In genomic region chr13:41444230-41444629, GRCm38 (mm10) we compare ENCODE assay signal across 24 mouse cellular contexts.
"Had no signal": no experiment of that assay in that cellular context is flagged by ENCODE, and none has a peak within 500 bp of the region (broad histone marks: within the 10 kb centered on the region; RNA-seq: fewer than 3 reads in every experiment).

No protein-coding gene starts in this region.

- H3K4me2 ChIP-seq: heart, embryonic 11.5 days; heart, embryonic 13.5 days; heart, embryonic 15.5 days; hindbrain, embryonic 13.5 days; hindbrain, embryonic 15.5 days; limb, embryonic 13.5 days; limb, embryonic 15.5 days; liver, embryonic 12.5 days had no signal

- H3K36me3 ChIP-seq: heart, embryonic 13.5 days; heart, embryonic 15.5 days; hindbrain, embryonic 13.5 days; hindbrain, embryonic 15.5 days; limb, embryonic 13.5 days; limb, embryonic 15.5 days; liver, embryonic 12.5 days had no signal

- H3K4me3 ChIP-seq: heart, adult 2 months; heart, embryonic 13.5 days; heart, embryonic 15.5 days; hindbrain, embryonic 13.5 days; hindbrain, embryonic 15.5 days; layer of hippocampus, adult 2 months; limb, embryonic 13.5 days; limb, embryonic 15.5 days; liver, embryonic 12.5 days had no signal

- DNase-seq: gastrocnemius, postnatal 14 days; gastrocnemius, postnatal 36 days; heart, adult 11 months; heart, adult 2 months; heart, postnatal 14 days; heart, postnatal 36 days; kidney, adult 18-20 months; kidney, adult 8-10 months; kidney, postnatal 10 days; kidney, postnatal 25 days; kidney, postnatal 4 days; layer of hippocampus, adult 9-11 months; layer of hippocampus, postnatal 36 days; left cerebral cortex, postnatal 4 days had no signal

- H3K27me3 ChIP-seq: hindbrain, embryonic 13.5 days; hindbrain, embryonic 15.5 days; limb, embryonic 13.5 days; limb, embryonic 15.5 days; liver, embryonic 12.5 days had no signal

- H3K9ac ChIP-seq: heart, embryonic 13.5 days; heart, embryonic 15.5 days; hindbrain, embryonic 13.5 days; hindbrain, embryonic 15.5 days; limb, embryonic 13.5 days; limb, embryonic 15.5 days; liver, embryonic 12.5 days had no signal

- H3K4me1 ChIP-seq: heart, embryonic 13.5 days; heart, embryonic 15.5 days; hindbrain, embryonic 15.5 days; liver, embryonic 12.5 days had no signal

- H3K27ac ChIP-seq: heart, adult 2 months; heart, embryonic 13.5 days; heart, embryonic 15.5 days; hindbrain, embryonic 13.5 days; hindbrain, embryonic 15.5 days; hindbrain, postnatal 0 days; layer of hippocampus, adult 2 months; limb, embryonic 13.5 days; limb, embryonic 15.5 days; liver, embryonic 12.5 days had no signal

- H3K9me3 ChIP-seq: heart, embryonic 15.5 days; hindbrain, embryonic 13.5 days; hindbrain, embryonic 15.5 days; limb, embryonic 13.5 days; limb, embryonic 15.5 days; liver, embryonic 12.5 days had no signal
